Mouse (Mus musculus): ENCODE measurements around the gene Zfp865. TPM values are rescaled to one million over a fixed set of nuclear protein-coding genes. Genes with fewer than 3 reads are reported as not detected.

Zfp865 gene
- total and polyA plus RNA-seq, 3 experiments: 19.9 to 121 (median 50.6) TPM

- ATAC-seq (ENCODE audit: extremely low read depth, insufficient number of reproducible peaks, low FRiP score, poor library complexity, severe bottlenecking) (no peak), DNase-seq (ENCODE audit: low spot score) (no peak)
- peaks cover 24% of the 10 kb centered on the region for H3K4me1 ChIP-seq (ENCODE audit: insufficient read depth, low read depth, low read length)
- peak overlapping the region; percentile 75 for H3K4me3 ChIP-seq (ENCODE audit: low read depth, low read length)
- H3K36me3 ChIP-seq (replicated peaks): peaks cover 43% of the 10 kb centered on the region
- H3K27me3 ChIP-seq (ENCODE audit: insufficient read depth, low read length): no peaks in the 10 kb centered on the region
- no peaks in the 10 kb centered on the region for H3K9me3 ChIP-seq (replicated peaks)
- TF ChIP-seq GATA1 (IDR thresholded peaks at IDR 0.05; ENCODE audit: borderline replicate concordance, low read length) (no peak), GATA2 (IDR thresholded peaks at IDR 0.05; ENCODE audit: borderline replicate concordance, low read depth, low read length) (no peak), CTCF (IDR thresholded peaks at IDR 0.05; ENCODE audit: low read depth, low read length) (no peak), TAL1 (conservative IDR thresholded peaks at IDR 0.05; ENCODE audit: low read depth, low read length) (no peak), POLR2AphosphoS5 (IDR thresholded peaks at IDR 0.05; ENCODE audit: insufficient replicate concordance, low read depth, low read length) (no peak)
Measured at GRCm38 (mm10) chr7:5038940-5039339, 18.8 kb downstream of the Zfp865 start.

- no peak for TF ChIP-seq TAL1 (conservative IDR thresholded peaks at IDR 0.05; ENCODE audit: low read depth, low read length)
- no peak for TF ChIP-seq GATA2 (IDR thresholded peaks at IDR 0.05; ENCODE audit: borderline replicate concordance, low read depth, low read length)
- TF ChIP-seq GATA1 (IDR thresholded peaks at IDR 0.05; ENCODE audit: borderline replicate concordance, low read length): no peak
- TF ChIP-seq POLR2AphosphoS5 (IDR thresholded peaks at IDR 0.05; ENCODE audit: insufficient replicate concordance, low read depth, low read length): no peak
- TF ChIP-seq CTCF (IDR thresholded peaks at IDR 0.05; ENCODE audit: low read depth, low read length): no peak
- Histone ChIP-seq H3K27me3 (ENCODE audit: insufficient read depth, low read length) (peaks cover 3% of the 10 kb centered on the region; the same call in 1 of the 2 replicates), H3K4me1 (ENCODE audit: insufficient read depth, low read depth, low read length) (0 out of 2 replicates have a peak, but pooled peaks cover 2% of the 10 kb centered on the region), H3K4me3 (ENCODE audit: low read depth, low read length) (no peak overlapping the region), H3K36me3 (replicated peaks) (peaks cover 14% of the 10 kb centered on the region), H3K9me3 (replicated peaks) (no peaks in the 10 kb centered on the region)
- no peak for DNase-seq (ENCODE audit: low spot score)
- ATAC-seq (ENCODE audit: extremely low read depth, insufficient number of reproducible peaks, low FRiP score, poor library complexity, severe bottlenecking): no peak
Measured at GRCm38 (mm10) chr7:5044981-5045380, 24.8 kb downstream of the Zfp865 start.

- TF ChIP-seq TAL1 (conservative IDR thresholded peaks at IDR 0.05; ENCODE audit: low read depth, low read length) (no peak), POLR2AphosphoS5 (IDR thresholded peaks at IDR 0.05; ENCODE audit: insufficient replicate concordance, low read depth, low read length) (no peak), CTCF (IDR thresholded peaks at IDR 0.05; ENCODE audit: low read depth, low read length) (no peak), GATA2 (IDR thresholded peaks at IDR 0.05; ENCODE audit: borderline replicate concordance, low read depth, low read length) (no peak), GATA1 (IDR thresholded peaks at IDR 0.05; ENCODE audit: borderline replicate concordance, low read length) (no peak)
- Histone ChIP-seq H3K27me3 (ENCODE audit: insufficient read depth, low read length) (peaks cover 13% of the 10 kb centered on the region), H3K4me1 (ENCODE audit: insufficient read depth, low read depth, low read length) (0 out of 2 replicates have a peak, but pooled peaks cover 2% of the 10 kb centered on the region), H3K9me3 (replicated peaks) (no peaks in the 10 kb centered on the region), H3K4me3 (ENCODE audit: low read depth, low read length) (no peak overlapping the region), H3K36me3 (replicated peaks) (peaks cover 9% of the 10 kb centered on the region)
- DNase-seq (ENCODE audit: low spot score) (no peak), ATAC-seq (ENCODE audit: extremely low read depth, insufficient number of reproducible peaks, low FRiP score, poor library complexity, severe bottlenecking) (no peak)
Measured at GRCm38 (mm10) chr7:5046112-5046511, 25.9 kb downstream of the Zfp865 start.

- DNase-seq (ENCODE audit: low spot score): no peak
- ATAC-seq (ENCODE audit: extremely low read depth, insufficient number of reproducible peaks, low FRiP score, poor library complexity, severe bottlenecking): peak; percentile 28; the same call in 1 of the 2 replicates
- H3K36me3 ChIP-seq (replicated peaks): peaks cover 3% of the 10 kb centered on the region
- H3K4me1 ChIP-seq (ENCODE audit: insufficient read depth, low read depth, low read length): 0 out of 2 replicates have a peak, but pooled peaks cover 5% of the 10 kb centered on the region
- TF ChIP-seq POLR2AphosphoS5 (IDR thresholded peaks at IDR 0.05; ENCODE audit: insufficient replicate concordance, low read depth, low read length) (no peak), TAL1 (conservative IDR thresholded peaks at IDR 0.05; ENCODE audit: low read depth, low read length) (no peak), GATA1 (IDR thresholded peaks at IDR 0.05; ENCODE audit: borderline replicate concordance, low read length) (no peak)
- H3K9me3 ChIP-seq (replicated peaks): no peaks in the 10 kb centered on the region
- H3K27me3 ChIP-seq (ENCODE audit: insufficient read depth, low read length): peaks cover 24% of the 10 kb centered on the region
- H3K4me3 ChIP-seq (ENCODE audit: low read depth, low read length): no peak overlapping the region
Measured at GRCm38 (mm10) chr7:5047313-5047712, 27.1 kb downstream of the Zfp865 start.

GRCm38 (mm10) chr7:5051193-5052192 is 31.3 kb downstream of the Zfp865 start, which contains the start of gene Zfp580:
Zfp580 (plus strand) TSS chr7:5051538.
- DNase-seq (ENCODE audit: low spot score) (no peak), ATAC-seq (ENCODE audit: extremely low read depth, insufficient number of reproducible peaks, low FRiP score, poor library complexity, severe bottlenecking) (no peak)
- H3K36me3 ChIP-seq (replicated peaks): no peaks in the 10 kb centered on the region
- H3K9me3 ChIP-seq (replicated peaks): peaks cover 4% of the 10 kb centered on the region; the same call in 1 of the 2 replicates
- H3K27me3 ChIP-seq (ENCODE audit: insufficient read depth, low read length): peaks cover 63% of the 10 kb centered on the region
- no peak for TF ChIP-seq POLR2AphosphoS5 (IDR thresholded peaks at IDR 0.05; ENCODE audit: insufficient replicate concordance, low read depth, low read length)
- no peak for TF ChIP-seq GATA2 (IDR thresholded peaks at IDR 0.05; ENCODE audit: borderline replicate concordance, low read depth, low read length)
- no peak for TF ChIP-seq CTCF (IDR thresholded peaks at IDR 0.05; ENCODE audit: low read depth, low read length)
- no peak for TF ChIP-seq GATA1 (IDR thresholded peaks at IDR 0.05; ENCODE audit: borderline replicate concordance, low read length)
- TF ChIP-seq TAL1 (conservative IDR thresholded peaks at IDR 0.05; ENCODE audit: low read depth, low read length): no peak
- H3K4me3 ChIP-seq (ENCODE audit: low read depth, low read length): no peak within 1 kb of the TSS
- H3K4me1 ChIP-seq (ENCODE audit: insufficient read depth, low read depth, low read length): 0 out of 2 replicates have a peak, but pooled peaks cover 2% of the 10 kb centered on the region

GRCm38 (mm10) chr7:5052438-5052837 is 32.3 kb downstream of the Zfp865 start:
- peaks cover 73% of the 10 kb centered on the region for H3K27me3 ChIP-seq (ENCODE audit: insufficient read depth, low read length)
- H3K4me3 ChIP-seq (ENCODE audit: low read depth, low read length): no peak overlapping the region
- DNase-seq (ENCODE audit: low spot score): no peak
- TF ChIP-seq POLR2AphosphoS5 (IDR thresholded peaks at IDR 0.05; ENCODE audit: insufficient replicate concordance, low read depth, low read length) (no peak), TAL1 (conservative IDR thresholded peaks at IDR 0.05; ENCODE audit: low read depth, low read length) (no peak), GATA1 (IDR thresholded peaks at IDR 0.05; ENCODE audit: borderline replicate concordance, low read length) (no peak), CTCF (IDR thresholded peaks at IDR 0.05; ENCODE audit: low read depth, low read length) (no peak), GATA2 (IDR thresholded peaks at IDR 0.05; ENCODE audit: borderline replicate concordance, low read depth, low read length) (no peak)
- no peak for ATAC-seq (ENCODE audit: extremely low read depth, insufficient number of reproducible peaks, low FRiP score, poor library complexity, severe bottlenecking)
- no peaks in the 10 kb centered on the region for H3K36me3 ChIP-seq (replicated peaks)
- H3K9me3 ChIP-seq (replicated peaks): peaks cover 4% of the 10 kb centered on the region; the same call in 1 of the 2 replicates
- peaks cover 6% of the 10 kb centered on the region; the same call in 1 of the 2 replicates for H3K4me1 ChIP-seq (ENCODE audit: insufficient read depth, low read depth, low read length)
